Mouse (Mus musculus) stomach, postnatal 0 days (tissue): ENCODE measurements around the gene Cgnl1. TPM values are rescaled to one million over a fixed set of nuclear protein-coding genes. Genes with fewer than 3 reads are reported as not detected.

Experiments used
- ATAC-seq: fragments of 200-750 bp; cut with Nextera tagmentation; 2 replicates; pipeline ENCODE4 v1.8.0; 2017; ENCODE audit not compliant: low FRiP score, low TSS enrichment
- DNase-seq: peaks from one replicate; pipeline ENCODE4 v3.0.0-alpha.2; 2016; ENCODE audit warnings: low spot score
- H3K27ac ChIP-seq: fragments of 300-500 bp; sonication (generic); replicated peaks from 2 replicates; pipeline ENCODE4 v1.5.1; 2014; ENCODE audit warnings: mild to moderate bottlenecking, control low read depth
- H3K27me3 ChIP-seq: fragments of 300-500 bp; sonication (generic); 2 replicates; pipeline ENCODE4 v1.6.1; 2014; ENCODE audit warnings: low read length; ENCODE audit not compliant: control insufficient read depth, insufficient read depth
- H3K36me3 ChIP-seq: fragments of 300-500 bp; sonication (generic); 2 replicates; pipeline ENCODE4 v1.6.1; 2014; ENCODE audit warnings: low read length, mixed read lengths; ENCODE audit not compliant: control insufficient read depth, insufficient read depth
- H3K4me1 ChIP-seq: fragments of 300-500 bp; sonication (generic); replicated peaks from 2 replicates; pipeline ENCODE4 v1.6.1; 2014; ENCODE audit warnings: antibody characterized with exemption; ENCODE audit not compliant: control insufficient read depth, insufficient read depth
- H3K4me2 ChIP-seq: fragments of 300-500 bp; sonication (generic); replicated peaks from 2 replicates; pipeline ENCODE4 v1.6.1; 2014; ENCODE audit warnings: low read depth, mild to moderate bottlenecking, control low read depth, moderate library complexity
- H3K4me3 ChIP-seq: fragments of 300-500 bp; sonication (generic); 2 replicates; pipeline ENCODE4 v1.5.1; 2014; ENCODE audit warnings: low read depth, low read length, control low read depth
- H3K9ac ChIP-seq: fragments of 300-500 bp; sonication (generic); 2 replicates; pipeline ENCODE4 v1.6.1; 2014; ENCODE audit warnings: mild to moderate bottlenecking, low read length, control low read depth, mixed read lengths
- H3K9me3 ChIP-seq: fragments of 300-500 bp; sonication (generic); 2 replicates; pipeline ENCODE4 v1.6.1; 2016; ENCODE audit warnings: low read length; ENCODE audit not compliant: control insufficient read depth
- CTCF ChIP-seq: IDR thresholded peaks from 2 replicates; pipeline ENCODE4 v1.5.1; 2016; ENCODE audit warnings: antibody characterized with exemption, low read depth, mild to moderate bottlenecking, moderate library complexity
- EP300 ChIP-seq: optimal IDR thresholded peaks from 2 replicates; pipeline ENCODE3; 2016; ENCODE audit warnings: antibody characterized with exemption
- WGBS: fragments of 180-500 bp; shearing (Covaris S2); extraction: QIAGEN DNeasy Blood & Tissue Kit; methylation state at CpG from one replicate; pipeline ENCODE4 v1.1.7; 2014; 5-methylcytosine and 5-hydroxymethylcytosine counted together
- polyA plus RNA-seq: library from polyadenylated mRNA; unstranded; fragments of >200 nt; fragmentation: Nextera tagmentation; extraction: Ambion mirVana; gene quantifications from 2 replicates; pipeline ENCODE4 v1.2.1, GENCODE M21; 2015

Cgnl1 gene
- polyA plus RNA-seq, 1 experiment from 2014 or later: 6.3 TPM

DNA sequence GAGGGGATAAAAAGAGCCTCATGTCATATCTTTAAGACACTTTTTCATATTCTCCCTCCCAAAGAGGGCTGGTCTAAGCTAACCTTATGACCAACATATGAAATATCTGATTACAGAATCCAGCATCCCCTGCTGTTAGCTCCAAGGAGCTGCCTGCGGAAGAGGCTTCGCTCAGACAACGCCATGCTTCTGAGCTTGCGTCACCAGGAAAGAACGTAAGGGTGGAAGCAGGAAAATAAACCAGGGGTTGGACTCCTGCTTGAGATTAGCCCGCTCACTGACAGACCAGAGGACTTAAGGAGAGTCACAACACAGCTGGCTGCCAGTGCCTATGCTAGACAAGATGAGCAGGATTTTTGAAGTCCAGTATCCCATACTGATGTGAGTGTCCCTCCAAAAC is 105.0 kb downstream of the Cgnl1 start:
- 18% methylated on average over 6 of the region's 6 CpGs for WGBS
- H3K9ac ChIP-seq: no peak overlapping the region
- peak; percentile 42; the same call in 1 of the 2 replicates for ATAC-seq

GRCm38 (mm10) chr9:71665493-71665892 is 105.9 kb downstream of the Cgnl1 start:
- H3K27me3 ChIP-seq: no peaks in the 10 kb centered on the region
- 59% methylated on average over 3 of the region's 3 CpGs for WGBS
- peaks cover 2% of the 10 kb centered on the region; the same call in 1 of the 2 replicates for H3K4me1 ChIP-seq

More for the DNA sequence above, 105.0 kb downstream of the Cgnl1 start:
- Histone ChIP-seq H3K27me3 (no peaks in the 10 kb centered on the region), H3K27ac (peak overlapping the region; percentile 82), H3K4me1 (peaks cover 2% of the 10 kb centered on the region; the same call in 1 of the 2 replicates), H3K4me3 (no peak overlapping the region), H3K36me3 (no peaks in the 10 kb centered on the region), H3K4me2 (no peak overlapping the region), H3K9me3 (no peaks in the 10 kb centered on the region)
- TF ChIP-seq EP300 (no peak), CTCF (peak; percentile 43)
- peak; percentile 62 for DNase-seq

DNA sequence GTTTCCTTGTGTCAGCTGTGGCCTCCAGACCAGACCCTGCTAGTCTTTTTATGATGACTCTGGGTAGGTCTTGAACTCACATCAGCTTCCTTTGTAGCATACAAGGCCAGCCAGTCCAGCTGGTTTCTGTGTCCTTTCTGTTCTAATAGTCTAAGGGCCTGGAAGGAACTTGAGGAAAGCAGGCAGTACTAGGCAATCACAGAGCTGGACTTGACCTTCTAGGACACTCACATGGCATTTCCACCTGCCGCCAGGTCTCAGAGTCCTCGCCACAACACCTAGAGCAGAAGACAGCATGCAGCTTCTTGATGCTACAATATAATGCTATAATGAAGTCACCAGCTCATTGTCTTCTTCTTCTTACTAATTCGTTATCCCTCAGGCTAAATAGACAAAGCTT is 106.5 kb downstream of the Cgnl1 start:
- H3K4me1 ChIP-seq: peaks cover 2% of the 10 kb centered on the region; the same call in 1 of the 2 replicates
- 94% methylated on average over 3 of the region's 3 CpGs for WGBS

More at GRCm38 (mm10) chr9:71665493-71665892, 105.9 kb downstream of the Cgnl1 start:
- Histone ChIP-seq H3K4me3 (no peak overlapping the region), H3K4me2 (no peak overlapping the region), H3K27ac (no peak overlapping the region; the same call in 1 of the 2 replicates), H3K36me3 (no peaks in the 10 kb centered on the region), H3K9me3 (no peaks in the 10 kb centered on the region), H3K9ac (no peak overlapping the region)
- DNase-seq: peak; percentile 53
- TF ChIP-seq CTCF (no peak), EP300 (no peak)
- peak; percentile 72 for ATAC-seq

GRCm38 (mm10) chr9:71663421-71664217 is 107.8 kb downstream of the Cgnl1 start:
- Histone ChIP-seq H3K4me1 (peaks cover 2% of the 10 kb centered on the region; the same call in 1 of the 2 replicates), H3K27ac (peak overlapping the region; percentile 53), H3K4me2 (no peak overlapping the region), H3K27me3 (no peaks in the 10 kb centered on the region), H3K9ac (no peak overlapping the region), H3K36me3 (no peaks in the 10 kb centered on the region), H3K9me3 (no peaks in the 10 kb centered on the region), H3K4me3 (no peak overlapping the region)
- ATAC-seq (peak; percentile 50), DNase-seq (peak; percentile 55)
- 45% methylated on average over 11 of the region's 11 CpGs for WGBS
- TF ChIP-seq CTCF (no peak), EP300 (no peak)

More for the DNA sequence above, 106.5 kb downstream of the Cgnl1 start:
- ATAC-seq: no peak
- no peak overlapping the region for H3K9ac ChIP-seq
- H3K9me3 ChIP-seq: no peaks in the 10 kb centered on the region
- no peak overlapping the region for H3K4me3 ChIP-seq
- TF ChIP-seq CTCF: no peak
- TF ChIP-seq EP300: no peak
- H3K27ac ChIP-seq: no peak overlapping the region; the same call in 1 of the 2 replicates
- no peaks in the 10 kb centered on the region for H3K27me3 ChIP-seq
- no peak for DNase-seq
- H3K36me3 ChIP-seq: no peaks in the 10 kb centered on the region
- no peak overlapping the region for H3K4me2 ChIP-seq

DNA sequence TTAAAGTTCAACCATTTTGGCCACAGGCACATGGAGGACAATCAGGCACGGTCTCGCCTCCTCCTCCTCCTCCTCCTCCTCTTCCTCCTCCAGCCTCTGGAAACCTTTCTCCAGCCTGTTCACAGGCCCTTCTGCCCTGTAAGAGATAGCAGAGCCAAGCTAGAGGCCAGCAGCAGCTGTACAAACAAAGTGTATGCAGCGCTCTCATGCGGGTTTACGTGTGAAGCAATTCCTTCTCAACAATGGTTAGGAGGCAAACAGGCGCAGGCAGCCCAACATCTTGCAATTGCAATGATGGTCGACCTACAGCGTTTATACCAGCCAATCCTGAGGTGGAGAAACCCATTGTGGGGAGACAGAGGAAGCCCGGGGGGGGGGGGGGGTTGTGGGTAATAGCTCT is 110.9 kb downstream of the Cgnl1 start:
- 18% methylated on average over 9 of the region's 9 CpGs for WGBS
- Histone ChIP-seq H3K9me3 (no peaks in the 10 kb centered on the region), H3K4me3 (no peak overlapping the region), H3K9ac (no peak overlapping the region), H3K36me3 (no peaks in the 10 kb centered on the region), H3K4me2 (no peak overlapping the region), H3K27ac (peak overlapping the region; percentile 30; the same call in 1 of the 2 replicates), H3K4me1 (no peaks in the 10 kb centered on the region), H3K27me3 (no peaks in the 10 kb centered on the region)
- TF ChIP-seq EP300: no peak
- TF ChIP-seq CTCF: no peak
- ATAC-seq: no peak
- peak; percentile 58 for DNase-seq

- Histone ChIP-seq H3K9ac (no peak overlapping the region), H3K4me1 (no peaks in the 10 kb centered on the region), H3K27me3 (no peaks in the 10 kb centered on the region), H3K27ac (no peak overlapping the region), H3K36me3 (no peaks in the 10 kb centered on the region), H3K4me2 (no peak overlapping the region), H3K9me3 (no peaks in the 10 kb centered on the region), H3K4me3 (no peak overlapping the region)
- TF ChIP-seq EP300: no peak
- no peak for TF ChIP-seq CTCF
- WGBS: 70% methylated on average over 5 of the region's 5 CpGs
- ATAC-seq (no peak), DNase-seq (no peak)
Measured at GRCm38 (mm10) chr9:71659681-71660080, 111.7 kb downstream of the Cgnl1 start.
